8 mouse cellular contexts compared by ENCODE assay signal in the genomic region with DNA sequence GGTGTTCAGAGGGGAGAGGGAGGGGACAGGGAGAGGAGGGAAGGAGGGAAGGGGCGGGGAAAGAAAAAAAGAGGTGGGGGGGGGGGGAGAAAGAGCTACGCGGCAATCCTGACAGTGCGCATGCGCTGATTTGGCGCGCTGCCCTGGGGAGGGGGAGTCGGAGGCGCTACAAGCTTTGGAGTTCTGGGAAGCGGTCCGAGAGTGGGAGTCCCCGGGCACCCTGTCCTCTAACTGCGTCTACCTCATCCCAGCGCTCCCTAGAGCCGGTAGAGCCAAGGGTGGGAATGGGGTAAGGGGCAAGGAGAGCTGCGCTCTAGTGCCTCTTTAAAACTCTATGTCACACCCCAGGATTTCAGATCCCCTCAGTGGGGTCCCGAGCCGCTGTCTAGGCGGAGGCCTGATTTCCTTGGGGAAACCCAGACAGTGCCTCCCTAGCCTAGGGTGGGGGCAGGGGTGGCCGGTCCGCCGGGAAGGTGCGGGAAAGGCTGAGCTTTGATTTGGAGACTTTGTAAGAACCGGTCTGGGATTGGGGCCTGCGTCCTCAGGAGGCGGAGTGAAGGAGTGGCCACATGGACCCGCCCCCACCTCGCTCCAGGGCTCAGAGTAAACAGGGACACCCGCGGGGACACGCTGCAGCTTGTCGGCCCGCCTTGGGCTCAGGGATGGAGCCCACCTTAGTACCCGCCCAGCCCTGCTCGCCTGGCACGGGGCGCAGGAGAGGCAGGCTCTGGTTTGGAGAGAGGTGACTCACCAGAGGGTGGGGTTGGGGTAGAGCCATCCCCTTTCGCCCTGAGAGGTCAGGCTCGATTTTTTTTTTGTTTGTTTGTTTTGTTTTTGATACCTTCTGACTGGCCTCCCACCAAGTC. TPM values are rescaled to one million over a fixed set of nuclear protein-coding genes. Genes with fewer than 3 reads are reported as not detected.
DNase-seq lines count a peak whose midpoint lies in the region; ATAC-seq and TF ChIP-seq lines count a peak whose summit lies in the region.

No protein-coding gene starts in this region.

- H3K4me2 ChIP-seq in embryonic facial prominence, embryonic 12.5 days (replicated peaks) = peak overlapping the region; percentile 81
- peak overlapping the region; percentile 90 for H3K4me2 ChIP-seq in limb, embryonic 14.5 days (replicated peaks; ENCODE audit: low read depth, low read length, severe bottlenecking)
- H3K4me2 ChIP-seq in midbrain, embryonic 16.5 days (ENCODE audit: low read length) = peak overlapping the region; percentile 96
- H3K4me2 ChIP-seq in stomach, embryonic 14.5 days (replicated peaks; ENCODE audit: low read depth, low read length) = peak overlapping the region; percentile 91

- peak; percentile 87 for ATAC-seq in embryonic facial prominence, embryonic 12.5 days (ENCODE audit: insufficient number of reproducible peaks, insufficient read depth, low FRiP score, low TSS enrichment)
- ATAC-seq in limb, embryonic 14.5 days (ENCODE audit: low FRiP score, low read depth) = peak; percentile 86
- peak; percentile 83 for ATAC-seq in midbrain, embryonic 16.5 days
- peak; percentile 86 for ATAC-seq in stomach, embryonic 14.5 days (ENCODE audit: insufficient number of reproducible peaks, insufficient read depth, low FRiP score, low read depth)

- H3K27ac ChIP-seq in embryonic facial prominence, embryonic 12.5 days = peak overlapping the region; percentile 98
- peak overlapping the region; percentile 94 for H3K27ac ChIP-seq in limb, embryonic 14.5 days (replicated peaks; ENCODE audit: low read depth, low read length)
- H3K27ac ChIP-seq in midbrain, embryonic 16.5 days (ENCODE audit: low read length) = peak overlapping the region; percentile 85
- H3K27ac ChIP-seq in stomach, embryonic 14.5 days (ENCODE audit: low read length) = peak overlapping the region; percentile 99

- peak overlapping the region; percentile 85 for H3K4me3 ChIP-seq in embryonic facial prominence, embryonic 12.5 days
- peak overlapping the region; percentile 89 for H3K4me3 ChIP-seq in limb, embryonic 14.5 days (replicated peaks; ENCODE audit: low read length)
- peak overlapping the region; percentile 68 for H3K4me3 ChIP-seq in midbrain, embryonic 16.5 days (ENCODE audit: low read depth, low read length)
- H3K4me3 ChIP-seq in stomach, embryonic 14.5 days (ENCODE audit: low read depth, low read length) = peak overlapping the region; percentile 75

- peaks cover 36% of the 10 kb centered on the region for H3K4me1 ChIP-seq in embryonic facial prominence, embryonic 12.5 days
- H3K4me1 ChIP-seq in limb, embryonic 14.5 days (ENCODE audit: control insufficient read depth, insufficient read depth, low read length) = peaks cover 31% of the 10 kb centered on the region
- peaks cover 32% of the 10 kb centered on the region for H3K4me1 ChIP-seq in midbrain, embryonic 16.5 days (ENCODE audit: control insufficient read depth, insufficient read depth, low read length)
- H3K4me1 ChIP-seq in stomach, embryonic 14.5 days (ENCODE audit: control insufficient read depth, insufficient read depth, low read length) = peaks cover 33% of the 10 kb centered on the region

- peak; percentile 86 for DNase-seq in layer of hippocampus, adult 11-12 months (ENCODE audit: low spot score)
- no peak for DNase-seq in layer of hippocampus, adult 9-10 months (ENCODE audit: low spot score)
- DNase-seq in heart, adult 18-20 months = peak; percentile 95 to 96
- DNase-seq in kidney, adult 8-10 months = peak; percentile 93 to 94
- peak; percentile 91 for DNase-seq in limb, embryonic 14.5 days (ENCODE audit: low spot score)

- no peaks in the 10 kb centered on the region; the same call in 1 of the 2 replicates for H3K36me3 ChIP-seq in embryonic facial prominence, embryonic 12.5 days
- peaks cover 4% of the 10 kb centered on the region; the same call in 1 of the 2 replicates for H3K36me3 ChIP-seq in limb, embryonic 14.5 days (ENCODE audit: control insufficient read depth, insufficient read depth, low read length)
- H3K36me3 ChIP-seq in midbrain, embryonic 16.5 days (ENCODE audit: control insufficient read depth, insufficient read depth, low read length) = no peaks in the 10 kb centered on the region; the same call in 1 of the 2 replicates
- 0 out of 2 replicates have a peak, but pooled peaks cover 4% of the 10 kb centered on the region for H3K36me3 ChIP-seq in stomach, embryonic 14.5 days (ENCODE audit: control insufficient read depth, insufficient read depth, low read length)

- H3K9me3 ChIP-seq in embryonic facial prominence, embryonic 12.5 days = no peaks in the 10 kb centered on the region
- peaks cover 6% of the 10 kb centered on the region for H3K9me3 ChIP-seq in limb, embryonic 14.5 days (ENCODE audit: control insufficient read depth, low read length)
- H3K9me3 ChIP-seq in midbrain, embryonic 16.5 days (replicated peaks; ENCODE audit: control insufficient read depth, low read length, poor library complexity, severe bottlenecking) = no peaks in the 10 kb centered on the region
- peaks cover 3% of the 10 kb centered on the region for H3K9me3 ChIP-seq in stomach, embryonic 14.5 days (ENCODE audit: control insufficient read depth, low read depth, low read length)

- H3K9ac ChIP-seq in embryonic facial prominence, embryonic 12.5 days = peak overlapping the region; percentile 90
- H3K9ac ChIP-seq in limb, embryonic 14.5 days (ENCODE audit: low read depth, low read length, severe bottlenecking) = peak overlapping the region; percentile 84
- H3K9ac ChIP-seq in midbrain, embryonic 16.5 days (ENCODE audit: low read depth, low read length) = peak overlapping the region; percentile 62
- peak overlapping the region; percentile 61; the same call in 1 of the 2 replicates for H3K9ac ChIP-seq in stomach, embryonic 14.5 days (replicated peaks; ENCODE audit: low read depth, low read length)

- TF ChIP-seq POLR2A in limb, embryonic 14.5 days (IDR thresholded peaks at IDR 0.05; ENCODE audit: borderline replicate concordance, extremely low read depth, insufficient read depth, insufficient read length) = peak; percentile 45; the same call in 1 of the 2 replicates

- no peaks in the 10 kb centered on the region for H3K27me3 ChIP-seq in embryonic facial prominence, embryonic 12.5 days
- H3K27me3 ChIP-seq in limb, embryonic 14.5 days (ENCODE audit: control insufficient read depth, insufficient read depth, low read length) = no peaks in the 10 kb centered on the region
- H3K27me3 ChIP-seq in midbrain, embryonic 16.5 days (ENCODE audit: control insufficient read depth, insufficient read depth, low read depth, low read length) = no peaks in the 10 kb centered on the region
- H3K27me3 ChIP-seq in stomach, embryonic 14.5 days (ENCODE audit: control insufficient read depth, insufficient read depth, low read length) = no peaks in the 10 kb centered on the region

- 1% methylated on average over 37 of the region's 39 CpGs for WGBS in embryonic facial prominence, embryonic 12.5 days
- under 1% methylated on average over 35 of the region's 39 CpGs for WGBS in limb, embryonic 14.5 days
- WGBS in midbrain, embryonic 16.5 days = 1% methylated on average over 36 of the region's 39 CpGs
- under 1% methylated on average over 36 of the region's 39 CpGs for WGBS in stomach, embryonic 14.5 days

RNA-seq across cellular contexts. Expression of a gene that starts 0.5 kb away (rescaled TPM):
- 115 TPM in 2 replicates for polyA plus RNA-seq in embryonic facial prominence, embryonic 12.5 days (2016; fragmentation: Nextera tagmentation; extraction: Ambion mirVana)
- 10 to 100 TPM; 65.2 to 69.7 TPM for total RNA-seq in heart, adult 18-20 months (2021)
- 261 and 271 TPM in 2 replicates for polyA plus RNA-seq in limb, embryonic 14.5 days (2012; rRNA removed)
- 146 and 172 TPM in 2 replicates for polyA plus RNA-seq in limb, embryonic 14.5 days (2014; fragmentation: Nextera tagmentation; extraction: Ambion mirVana)
- 110 and 117 TPM in 2 replicates for polyA plus RNA-seq in midbrain, embryonic 16.5 days (2015; fragmentation: Nextera tagmentation; extraction: Ambion mirVana)
- 98.0 and 99.3 TPM in 2 replicates for polyA plus RNA-seq in stomach, embryonic 14.5 days (2014; fragmentation: Nextera tagmentation; extraction: Ambion mirVana)

RNA-seq across cellular contexts. Expression of a gene that starts 21.4 kb away (rescaled TPM):
- polyA plus RNA-seq in embryonic facial prominence, embryonic 12.5 days (2016; fragmentation: Nextera tagmentation; extraction: Ambion mirVana) = 13.0 and 13.3 TPM in 2 replicates
- 10 to 100 TPM; 45.2 to 45.7 TPM for total RNA-seq in heart, adult 18-20 months (2021)
- 30.7 and 33.5 TPM in 2 replicates for polyA plus RNA-seq in limb, embryonic 14.5 days (2012; rRNA removed)
- polyA plus RNA-seq in limb, embryonic 14.5 days (2014; fragmentation: Nextera tagmentation; extraction: Ambion mirVana) = 22.2 and 24.6 TPM in 2 replicates
- polyA plus RNA-seq in midbrain, embryonic 16.5 days (2015; fragmentation: Nextera tagmentation; extraction: Ambion mirVana) = 4.4 and 5.4 TPM in 2 replicates
- 24.7 and 26.5 TPM in 2 replicates for polyA plus RNA-seq in stomach, embryonic 14.5 days (2014; fragmentation: Nextera tagmentation; extraction: Ambion mirVana)

RNA-seq across cellular contexts. Expression of a gene that starts 45.3 kb away (rescaled TPM):
- polyA plus RNA-seq in embryonic facial prominence, embryonic 12.5 days (2016; fragmentation: Nextera tagmentation; extraction: Ambion mirVana) = 9.0 and 11.9 TPM in 2 replicates
- 1 to 10 TPM; 3.6 to 3.8 TPM for total RNA-seq in heart, adult 18-20 months (2021)
- 12.3 and 13.9 TPM in 2 replicates for polyA plus RNA-seq in limb, embryonic 14.5 days (2012; rRNA removed)
- 9.0 and 10.2 TPM in 2 replicates for polyA plus RNA-seq in limb, embryonic 14.5 days (2014; fragmentation: Nextera tagmentation; extraction: Ambion mirVana)
- 3.2 TPM in 2 replicates for polyA plus RNA-seq in midbrain, embryonic 16.5 days (2015; fragmentation: Nextera tagmentation; extraction: Ambion mirVana)
- 10.2 and 11.3 TPM in 2 replicates for polyA plus RNA-seq in stomach, embryonic 14.5 days (2014; fragmentation: Nextera tagmentation; extraction: Ambion mirVana)

RNA-seq across cellular contexts. Expression of a gene that starts 46.9 kb away (rescaled TPM):
- polyA plus RNA-seq in embryonic facial prominence, embryonic 12.5 days (2016; fragmentation: Nextera tagmentation; extraction: Ambion mirVana) = 18.8 and 19.5 TPM in 2 replicates
- 1 to 10 TPM; 4.8 to 5.3 TPM for total RNA-seq in heart, adult 18-20 months (2021)
- 64.5 and 68.3 TPM in 2 replicates for polyA plus RNA-seq in limb, embryonic 14.5 days (2012; rRNA removed)
- polyA plus RNA-seq in limb, embryonic 14.5 days (2014; fragmentation: Nextera tagmentation; extraction: Ambion mirVana) = 16.4 and 19.9 TPM in 2 replicates
- polyA plus RNA-seq in midbrain, embryonic 16.5 days (2015; fragmentation: Nextera tagmentation; extraction: Ambion mirVana) = 1.6 and 2.1 TPM in 2 replicates
- polyA plus RNA-seq in stomach, embryonic 14.5 days (2014; fragmentation: Nextera tagmentation; extraction: Ambion mirVana) = 9.2 and 11.1 TPM in 2 replicates
